26 mouse cellular contexts compared by ENCODE assay signal in the genomic region with DNA sequence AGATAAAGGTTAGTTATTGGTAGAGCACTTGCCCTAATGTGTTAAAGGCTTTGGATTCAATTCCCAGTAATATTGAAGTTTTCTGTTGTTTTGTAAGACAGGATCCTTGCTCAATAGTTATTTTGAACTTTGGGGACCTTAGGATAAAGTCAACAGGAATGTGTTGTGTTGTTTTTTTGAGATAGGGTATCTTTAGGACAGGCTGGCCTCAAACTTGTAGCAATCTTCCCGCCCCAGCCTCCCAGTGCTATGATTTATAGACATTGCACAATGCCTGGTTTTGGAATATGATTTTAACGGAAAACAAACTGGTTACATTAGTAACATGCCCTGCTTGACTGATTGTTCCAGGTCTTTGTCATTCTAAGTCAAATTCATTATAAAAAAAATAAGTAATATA. TPM values are rescaled to one million over a fixed set of nuclear protein-coding genes. Genes with fewer than 3 reads are reported as not detected.
DNase-seq lines count a peak whose midpoint lies in the region; ATAC-seq and TF ChIP-seq lines count a peak whose summit lies in the region.
"Had no signal": no experiment of that assay in that cellular context is flagged by ENCODE, and none has a peak within 500 bp of the region (broad histone marks: within the 10 kb centered on the region; RNA-seq: fewer than 3 reads in every experiment).

No protein-coding gene starts in this region.

- TF ChIP-seq CTCF in heart, adult 2 months (IDR thresholded peaks at IDR 0.05): no peak

- no peak overlapping the region for H3K4me3 ChIP-seq in heart, adult 2 months
- no peak overlapping the region for H3K4me3 ChIP-seq in forebrain, embryonic 13.5 days
- H3K4me3 ChIP-seq: embryonic facial prominence, embryonic 12.5 days; heart, embryonic 13.5 days; megakaryocyte, embryonic 14.5 days; midbrain, embryonic 13.5 days had no signal

- no peaks in the 10 kb centered on the region for H3K9me3 ChIP-seq in forebrain, embryonic 13.5 days (replicated peaks)
- H3K9me3 ChIP-seq: embryonic facial prominence, embryonic 12.5 days; G1E; heart, embryonic 13.5 days; megakaryocyte, embryonic 14.5 days; midbrain, embryonic 13.5 days had no signal

- H3K9ac ChIP-seq in heart, adult 2 months (ENCODE audit: low read depth, low read length): no peak overlapping the region
- no peak overlapping the region for H3K9ac ChIP-seq in forebrain, embryonic 13.5 days
- H3K9ac ChIP-seq: embryonic facial prominence, embryonic 12.5 days; heart, embryonic 13.5 days; hindbrain, embryonic 14.5 days; midbrain, embryonic 13.5 days had no signal

- no peaks in the 10 kb centered on the region; the same call in 1 of the 2 replicates for H3K36me3 ChIP-seq in heart, adult 2 months (ENCODE audit: control insufficient read depth, insufficient read depth, low read length)
- peaks cover 22% of the 10 kb centered on the region for H3K36me3 ChIP-seq in forebrain, embryonic 13.5 days (ENCODE audit: poor library complexity, severe bottlenecking)

- intact Hi-C loops in heart, adult 2 months (cut with DNase I): no loop called here

- no peaks in the 10 kb centered on the region; the same call in 1 of the 2 replicates for H3K4me1 ChIP-seq in heart, adult 2 months (ENCODE audit: control insufficient read depth, insufficient read depth, low read length)
- no peaks in the 10 kb centered on the region for H3K4me1 ChIP-seq in forebrain, embryonic 13.5 days
- H3K4me1 ChIP-seq: embryonic facial prominence, embryonic 12.5 days; midbrain, embryonic 13.5 days had no signal

- no peak for TF ChIP-seq POLR2A in heart, adult 2 months (IDR thresholded peaks at IDR 0.05; ENCODE audit: insufficient read depth, low read depth, low read length)

- no peaks in the 10 kb centered on the region for H3K79me2 ChIP-seq in heart, adult 2 months (replicated peaks; ENCODE audit: control insufficient read depth, insufficient read depth, low read length)

- no peak for TF ChIP-seq EP300 in heart, adult 2 months (IDR thresholded peaks at IDR 0.05; ENCODE audit: insufficient read depth, low read depth, low read length)

- 72% methylated on average over 2 of the region's 2 CpGs for WGBS in heart, adult 2 months
- 93% methylated on average over 2 of the region's 2 CpGs for WGBS in forebrain, embryonic 13.5 days

- DNase-seq in heart, adult 11 months: peak; percentile 92
- DNase-seq in heart, adult 2 months: no peak
- peak; percentile 11 for DNase-seq in kidney, postnatal 14 days
- DNase-seq in kidney, adult 18-20 months: no peak
- peak; percentile 26 for DNase-seq in testis, postnatal 14 days (ENCODE audit: low spot score)
- no peak for DNase-seq in testis, postnatal 10 days (ENCODE audit: low spot score)
- DNase-seq: B cell, adult 2 months; cerebellum, adult 2 months; cerebellum, postnatal 25 days; kidney, postnatal 4 days; layer of hippocampus, adult 9-11 months; lung, postnatal 10 days; retina, postnatal 1 day; right cerebral cortex, postnatal 25 days; spleen, adult 18-20 months; thymus, postnatal 14 days had no signal

- H3K4me2 ChIP-seq in forebrain, embryonic 13.5 days: no peak overlapping the region
- H3K4me2 ChIP-seq: embryonic facial prominence, embryonic 12.5 days; heart, embryonic 13.5 days; hindbrain, embryonic 14.5 days; midbrain, embryonic 13.5 days had no signal

- H3K27me3 ChIP-seq in heart, adult 2 months (ENCODE audit: control insufficient read depth, insufficient read depth, low read length): no peaks in the 10 kb centered on the region
- no peaks in the 10 kb centered on the region for H3K27me3 ChIP-seq in forebrain, embryonic 13.5 days
- H3K27me3 ChIP-seq: CH12.LX; embryonic facial prominence, embryonic 12.5 days; heart, embryonic 13.5 days; megakaryocyte, embryonic 14.5 days; midbrain, embryonic 13.5 days; Patski had no signal

- H3K27ac ChIP-seq in heart, adult 2 months: no peak overlapping the region; the same call in 1 of the 2 replicates
- no peak overlapping the region for H3K27ac ChIP-seq in forebrain, embryonic 13.5 days
- H3K27ac ChIP-seq: embryonic facial prominence, embryonic 12.5 days; heart, embryonic 13.5 days; hindbrain, embryonic 14.5 days; midbrain, embryonic 13.5 days had no signal

- ATAC-seq in forebrain, embryonic 13.5 days: no peak
- ATAC-seq: inflammation-experienced regulatory T-cells, adult 6 months; midbrain, embryonic 13.5 days; Patski had no signal

RNA-seq across cellular contexts. Expression of gene Cnmd, which starts 28.8 kb away (rescaled TPM):
- 1 to 10 TPM; 2.0 to 3.9 TPM for total RNA-seq in heart, adult 2 months (2021)
- polyA plus RNA-seq in heart, adult 2 months (2012; rRNA removed): 0.47 and 1.5 TPM in 2 replicates
- polyA plus RNA-seq in forebrain, embryonic 13.5 days (2015; fragmentation: Nextera tagmentation; extraction: Ambion mirVana): 0.66 and 2.0 TPM in 2 replicates
- total RNA-seq: CH12.LX had no signal
- polyA plus RNA-seq: G1E; inflammation-experienced regulatory T-cells, adult 6 months had no signal

RNA-seq across cellular contexts. Expression of gene Sugt1, which starts 45.7 kb away (rescaled TPM):
- 10 to 100 TPM; 52.4 to 64.9 TPM for total RNA-seq in heart, adult 2 months (2021)
- polyA plus RNA-seq in heart, adult 2 months (2012; rRNA removed): 5.7 and 16.9 TPM in 2 replicates
- polyA plus RNA-seq in forebrain, embryonic 13.5 days (2015; fragmentation: Nextera tagmentation; extraction: Ambion mirVana): 135 and 146 TPM in 2 replicates

Comparison
In these comparisons a context has a peak if more than half of its experiments do, and no peak if none do; other contexts are left out.
1. DNase-seq: peak in heart, adult 11 months (single experiment), kidney, postnatal 14 days (single experiment) and testis, postnatal 14 days (single experiment); none in heart, adult 2 months (0 of 2), kidney, adult 18-20 months (single experiment) and testis, postnatal 10 days (single experiment).